Mouse (Mus musculus) hindbrain, embryonic 13.5 days (tissue): ENCODE measurements around the gene Six3. TPM values are rescaled to one million over a fixed set of nuclear protein-coding genes. Genes with fewer than 3 reads are reported as not detected.

ENCODE experiments used
- ATAC-seq: fragments of 200-750 bp; cut with Nextera tagmentation; 2 replicates; pipeline ENCODE4 v1.8.0; 2017; ENCODE audit warnings: moderate TSS enrichment; ENCODE audit not compliant: low FRiP score
- H3K27ac ChIP-seq: fragments of 300-500 bp; sonication (generic); 2 replicates; pipeline ENCODE4 v1.5.1; 2015; ENCODE audit warnings: inconsistent platforms, mild to moderate bottlenecking, moderate library complexity
- H3K27me3 ChIP-seq: fragments of 300-500 bp; sonication (generic); 2 replicates; pipeline ENCODE4 v1.6.1; 2015; ENCODE audit warnings: mild to moderate bottlenecking, inconsistent platforms
- H3K36me3 ChIP-seq: fragments of 300-500 bp; sonication (generic); 2 replicates; pipeline ENCODE4 v1.6.1; 2015; ENCODE audit warnings: mild to moderate bottlenecking, inconsistent platforms
- H3K4me1 ChIP-seq: fragments of 300-500 bp; sonication (generic); replicated peaks from 2 replicates; pipeline ENCODE4 v1.6.1; 2015; ENCODE audit warnings: inconsistent platforms
- H3K4me2 ChIP-seq: fragments of 300-500 bp; sonication (generic); 2 replicates; pipeline ENCODE4 v1.6.1; 2015; ENCODE audit warnings: inconsistent platforms, mild to moderate bottlenecking, moderate library complexity
- H3K4me3 ChIP-seq: fragments of 300-500 bp; sonication (generic); 2 replicates; pipeline ENCODE4 v1.5.1; 2015; ENCODE audit warnings: mild to moderate bottlenecking, inconsistent platforms
- H3K9ac ChIP-seq: fragments of 300-500 bp; sonication (generic); 2 replicates; pipeline ENCODE4 v1.6.1; 2015; ENCODE audit warnings: mild to moderate bottlenecking, inconsistent platforms
- H3K9me3 ChIP-seq: fragments of 300-500 bp; sonication (generic); 2 replicates; pipeline ENCODE4 v1.6.1; 2016; ENCODE audit warnings: inconsistent platforms
- WGBS: fragments of 180-500 bp; shearing (Covaris S2); methylation state at CpG from one replicate; pipeline ENCODE4 v1.1.7; 2015; 5-methylcytosine and 5-hydroxymethylcytosine counted together
- polyA plus RNA-seq: library from polyadenylated mRNA; unstranded; fragments of >200 nt; fragmentation: Nextera tagmentation; extraction: Ambion mirVana; gene quantifications from 2 replicates; pipeline ENCODE4 v1.2.1, GENCODE M21; 2015

Gene Six3
- 0.85 and 0.97 TPM in 2 replicates for polyA plus RNA-seq

DNA sequence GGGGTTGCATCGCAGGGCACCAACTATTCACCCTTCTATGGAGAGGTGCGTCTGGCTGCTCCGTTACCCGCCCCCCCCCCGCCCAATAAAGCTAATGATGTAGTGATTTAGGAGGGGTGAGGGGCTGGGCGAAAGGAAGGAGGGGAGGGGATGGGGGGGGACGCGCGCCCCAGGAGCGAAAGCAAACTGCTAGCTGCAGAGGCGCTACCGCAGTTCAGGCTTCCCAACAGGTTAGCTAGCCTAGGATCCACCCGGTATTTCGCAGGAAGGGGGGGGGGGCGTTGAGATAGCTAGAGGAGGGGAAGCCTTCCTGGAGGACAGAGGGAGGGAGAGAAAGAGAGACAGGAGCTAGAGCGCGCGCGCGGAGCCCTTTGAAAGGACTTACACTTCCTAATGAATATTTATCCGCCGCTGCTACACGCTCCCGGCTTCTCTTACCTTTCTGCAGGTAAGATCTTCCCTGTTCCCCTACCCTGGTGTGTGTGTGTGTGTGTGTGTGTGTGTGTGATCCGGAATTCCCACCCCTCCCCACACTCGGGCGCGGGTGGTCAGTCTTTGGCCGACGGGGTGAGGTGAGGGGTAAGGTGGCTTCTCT, at the start of gene Six3:
Gene Six3, plus strand, starts transcription at position 343 of the 595 bp plus-strand sequence.
- peaks cover 8% of the 10 kb centered on the region for H3K4me1 ChIP-seq
- peaks cover 100% of the 10 kb centered on the region for H3K27me3 ChIP-seq
- ATAC-seq: no peak
- no peak within 1 kb of the TSS for H3K9ac ChIP-seq
- no peaks in the 10 kb centered on the region for H3K36me3 ChIP-seq
- no peaks in the 10 kb centered on the region for H3K9me3 ChIP-seq
- no peak within 1 kb of the TSS for H3K4me2 ChIP-seq
- H3K27ac ChIP-seq: no peak within 1 kb of the TSS
- no peak within 1 kb of the TSS for H3K4me3 ChIP-seq
- under 1% methylated on average over 28 of the region's 30 CpGs for WGBS

DNA sequence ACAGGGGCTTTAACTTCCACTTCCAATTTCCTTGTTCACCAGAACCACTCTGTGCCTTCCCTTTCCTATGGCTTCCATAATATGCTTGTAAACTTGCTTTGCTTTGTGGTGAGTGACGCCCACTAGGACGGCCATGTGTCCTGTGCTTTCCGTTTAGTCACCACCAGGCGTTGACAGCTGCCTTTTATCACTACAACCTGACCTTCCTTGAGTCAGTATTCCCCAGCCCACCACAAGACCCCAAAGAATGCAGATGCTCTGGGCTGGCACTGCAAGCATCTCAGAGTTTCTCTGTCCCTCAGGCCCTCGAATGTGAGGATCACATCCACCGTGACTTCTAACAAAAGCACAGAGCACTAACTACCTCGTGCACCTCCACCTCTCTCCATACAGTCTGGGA, 49.3 kb upstream of the Six3 start:
- Histone ChIP-seq H3K4me2 (no peak overlapping the region), H3K9ac (no peak overlapping the region), H3K27ac (no peak overlapping the region), H3K27me3 (no peaks in the 10 kb centered on the region), H3K9me3 (0 out of 2 replicates have a peak, but pooled peaks cover 5% of the 10 kb centered on the region), H3K36me3 (no peaks in the 10 kb centered on the region), H3K4me1 (0 out of 2 replicates have a peak, but pooled peaks cover 4% of the 10 kb centered on the region), H3K4me3 (no peak overlapping the region)
- 67% methylated on average over 7 of the region's 7 CpGs for WGBS
- ATAC-seq: no peak

DNA sequence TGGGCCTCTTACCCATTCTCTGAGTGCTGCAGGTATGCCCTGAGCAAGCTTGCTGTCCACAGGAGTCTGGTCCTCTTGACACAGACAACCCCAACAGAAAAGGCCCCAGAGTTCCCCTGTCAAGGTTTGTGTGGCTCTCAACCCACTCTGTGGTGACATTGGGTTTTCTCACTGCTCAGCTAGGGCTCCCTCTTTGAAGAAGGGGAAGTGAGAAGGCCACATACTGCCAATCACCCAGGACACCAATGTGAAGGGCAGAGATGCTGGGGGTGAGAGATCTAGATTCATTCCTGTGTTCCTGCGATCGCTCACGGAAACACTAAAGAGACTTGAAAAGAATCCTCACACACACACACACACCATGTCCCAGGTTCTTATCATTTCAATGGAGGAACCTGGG, 39.4 kb upstream of the Six3 start:
- Histone ChIP-seq H3K27ac (no peak overlapping the region), H3K9ac (no peak overlapping the region), H3K4me2 (no peak overlapping the region), H3K9me3 (no peaks in the 10 kb centered on the region), H3K36me3 (no peaks in the 10 kb centered on the region), H3K4me1 (no peaks in the 10 kb centered on the region), H3K27me3 (peaks cover 7% of the 10 kb centered on the region; the same call in 1 of the 2 replicates), H3K4me3 (no peak overlapping the region)
- 90% methylated on average over 3 of the region's 3 CpGs for WGBS
- ATAC-seq: no peak

DNA sequence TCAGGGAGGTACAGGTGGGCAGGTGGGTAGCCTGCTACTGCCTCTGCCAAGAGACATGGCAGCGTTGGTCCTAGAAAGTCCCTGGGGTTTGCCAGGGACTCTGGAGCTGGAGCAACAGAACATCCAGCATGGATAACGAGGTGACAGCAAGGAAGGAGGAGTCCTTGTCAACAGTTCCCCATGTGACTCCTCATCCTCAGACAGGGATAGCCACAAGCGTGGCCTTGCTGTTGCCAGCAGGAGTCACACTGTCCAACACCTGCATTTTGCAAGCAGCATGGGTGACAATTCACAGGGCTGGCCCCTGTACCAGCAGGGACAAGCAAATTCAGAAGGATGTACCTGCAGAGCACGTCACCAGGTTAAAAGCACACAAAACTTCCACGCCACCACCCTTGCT, 35.1 kb upstream of the Six3 start:
- ATAC-seq: no peak
- Histone ChIP-seq H3K4me2 (no peak overlapping the region), H3K27ac (no peak overlapping the region), H3K27me3 (peaks cover 12% of the 10 kb centered on the region; the same call in 1 of the 2 replicates), H3K9me3 (no peaks in the 10 kb centered on the region), H3K9ac (no peak overlapping the region), H3K4me3 (no peak overlapping the region), H3K4me1 (no peaks in the 10 kb centered on the region), H3K36me3 (no peaks in the 10 kb centered on the region)
- WGBS: 73% methylated on average over 5 of the region's 5 CpGs

DNA sequence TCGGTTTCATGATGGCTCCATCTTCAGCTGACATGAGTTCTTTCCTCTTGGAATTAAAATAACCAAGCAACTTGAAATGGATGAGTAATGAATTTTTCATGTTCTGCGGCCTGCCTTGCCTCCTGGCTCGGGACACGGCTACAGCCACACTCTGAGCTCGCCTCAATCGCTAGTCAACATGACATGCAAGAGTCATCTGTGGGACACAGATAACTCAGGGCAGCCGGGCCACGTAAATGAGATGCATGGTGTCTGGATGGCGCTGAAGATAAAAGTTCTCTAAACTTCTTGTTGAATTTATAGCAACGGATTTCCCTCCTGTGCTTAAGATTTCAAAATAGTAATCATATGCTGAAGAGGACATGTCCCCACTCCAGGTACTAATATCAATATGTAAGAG, 34.1 kb upstream of the Six3 start:
- H3K9me3 ChIP-seq: no peaks in the 10 kb centered on the region
- H3K4me3 ChIP-seq: no peak overlapping the region
- no peak overlapping the region for H3K9ac ChIP-seq
- 88% methylated on average over 10 of the region's 10 CpGs for WGBS
- H3K4me1 ChIP-seq: no peaks in the 10 kb centered on the region
- no peak overlapping the region for H3K27ac ChIP-seq
- H3K4me2 ChIP-seq: no peak overlapping the region
- no peak for ATAC-seq
- H3K27me3 ChIP-seq: peaks cover 12% of the 10 kb centered on the region; the same call in 1 of the 2 replicates
- H3K36me3 ChIP-seq: no peaks in the 10 kb centered on the region

DNA sequence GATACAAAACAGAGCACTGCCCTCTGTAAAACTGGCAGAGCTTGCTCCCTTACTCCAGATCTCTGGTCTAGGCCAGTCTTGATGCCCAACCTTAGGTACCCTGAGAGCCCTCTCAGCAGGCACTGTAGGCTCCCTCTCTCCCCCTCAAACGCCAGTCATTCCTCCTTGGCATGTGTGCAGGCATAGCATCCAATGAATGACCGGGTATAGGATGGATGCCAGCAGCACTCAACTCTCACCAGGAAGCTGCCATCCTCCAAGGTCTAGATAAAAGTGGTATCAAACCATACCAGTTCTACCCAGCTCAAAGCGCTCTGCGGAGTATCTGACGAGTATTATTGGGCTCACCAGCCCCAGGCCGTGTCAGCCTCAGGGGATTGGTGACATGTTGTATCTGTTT, 33.2 kb upstream of the Six3 start:
- Histone ChIP-seq H3K36me3 (no peaks in the 10 kb centered on the region), H3K27ac (no peak overlapping the region), H3K4me3 (no peak overlapping the region), H3K9ac (no peak overlapping the region), H3K4me2 (no peak overlapping the region), H3K4me1 (no peaks in the 10 kb centered on the region), H3K27me3 (peaks cover 9% of the 10 kb centered on the region; the same call in 1 of the 2 replicates), H3K9me3 (no peaks in the 10 kb centered on the region)
- 90% methylated on average over 6 of the region's 6 CpGs for WGBS
- no peak for ATAC-seq

DNA sequence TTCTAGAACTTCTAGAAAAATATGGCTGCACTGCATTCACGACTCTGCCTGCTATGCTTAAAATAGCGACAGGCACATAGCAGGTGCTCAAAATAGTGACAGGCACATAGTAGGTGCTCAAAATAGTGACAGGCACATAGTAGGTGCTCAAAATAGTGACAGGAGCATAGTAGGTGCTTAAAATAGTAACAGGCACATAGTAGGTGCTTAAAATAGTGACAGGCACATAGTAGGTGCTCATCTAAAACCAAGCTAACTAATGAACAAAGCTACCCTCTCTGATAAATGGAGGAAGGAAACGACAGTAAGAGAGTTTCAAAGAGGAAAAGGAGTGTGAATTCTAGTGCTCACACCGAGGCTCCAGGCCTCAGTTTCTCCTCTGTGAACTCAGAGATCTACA, 29.2 kb upstream of the Six3 start:
- H3K4me3 ChIP-seq: no peak overlapping the region
- ATAC-seq: no peak
- H3K9ac ChIP-seq: no peak overlapping the region
- 0 out of 2 replicates have a peak, but pooled peaks cover 5% of the 10 kb centered on the region for H3K27me3 ChIP-seq
- H3K27ac ChIP-seq: no peak overlapping the region
- no peaks in the 10 kb centered on the region for H3K9me3 ChIP-seq
- no peak overlapping the region for H3K4me2 ChIP-seq
- H3K4me1 ChIP-seq: no peaks in the 10 kb centered on the region
- WGBS: 89% methylated on average over 4 of the region's 4 CpGs
- no peaks in the 10 kb centered on the region for H3K36me3 ChIP-seq

DNA sequence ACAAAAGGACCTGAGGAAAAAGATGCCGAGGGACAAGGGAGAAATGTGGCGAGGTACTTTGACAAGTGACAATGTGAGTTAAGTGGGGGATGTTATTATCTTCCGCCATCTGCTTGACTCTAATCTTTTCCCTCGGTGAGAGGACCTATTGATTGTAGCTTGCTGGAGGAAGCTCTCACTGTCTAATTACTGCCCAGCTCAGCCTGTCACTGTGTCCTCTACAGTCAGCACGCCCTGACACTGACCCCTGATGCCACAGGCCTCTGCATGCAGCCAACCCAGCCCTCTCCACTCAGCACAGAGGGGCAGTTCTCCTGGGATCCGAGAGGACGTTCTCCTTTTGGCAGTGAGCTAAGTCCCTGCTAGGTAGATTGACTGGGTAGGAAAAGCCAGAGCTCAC, 28.8 kb upstream of the Six3 start:
- H3K4me3 ChIP-seq: no peak overlapping the region
- no peaks in the 10 kb centered on the region for H3K9me3 ChIP-seq
- no peak overlapping the region for H3K9ac ChIP-seq
- H3K4me2 ChIP-seq: no peak overlapping the region
- ATAC-seq: no peak
- H3K27me3 ChIP-seq: 0 out of 2 replicates have a peak, but pooled peaks cover 5% of the 10 kb centered on the region
- no peak overlapping the region for H3K27ac ChIP-seq
- 70% methylated on average over 7 of the region's 7 CpGs for WGBS
- no peaks in the 10 kb centered on the region for H3K4me1 ChIP-seq
- no peaks in the 10 kb centered on the region for H3K36me3 ChIP-seq

DNA sequence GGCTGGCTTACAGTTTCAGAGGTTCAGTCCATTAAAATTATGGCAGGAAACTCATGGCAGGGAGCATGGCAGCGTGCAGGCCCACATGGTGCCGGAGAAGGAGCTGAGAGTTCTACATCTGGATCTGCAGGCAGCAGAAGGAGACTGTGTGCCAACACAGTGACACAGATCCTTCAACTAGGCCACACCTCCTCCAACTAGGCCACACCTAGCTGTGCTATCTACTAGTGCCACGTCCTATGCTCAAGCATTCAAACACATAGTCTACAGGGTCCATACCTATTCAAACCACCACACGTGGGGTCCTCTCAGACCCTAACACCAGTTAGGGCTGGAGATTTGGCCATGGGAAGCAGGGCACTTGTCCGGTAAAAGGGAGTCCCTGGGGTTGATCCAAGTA, 27.6 kb upstream of the Six3 start:
- no peak overlapping the region for H3K9ac ChIP-seq
- no peaks in the 10 kb centered on the region for H3K36me3 ChIP-seq
- H3K27ac ChIP-seq: no peak overlapping the region
- WGBS: 87% methylated on average over 5 of the region's 5 CpGs
- no peaks in the 10 kb centered on the region for H3K4me1 ChIP-seq
- no peaks in the 10 kb centered on the region; the same call in 1 of the 2 replicates for H3K9me3 ChIP-seq
- 0 out of 2 replicates have a peak, but pooled peaks cover 5% of the 10 kb centered on the region for H3K27me3 ChIP-seq
- no peak for ATAC-seq
- H3K4me2 ChIP-seq: no peak overlapping the region
- H3K4me3 ChIP-seq: no peak overlapping the region

DNA sequence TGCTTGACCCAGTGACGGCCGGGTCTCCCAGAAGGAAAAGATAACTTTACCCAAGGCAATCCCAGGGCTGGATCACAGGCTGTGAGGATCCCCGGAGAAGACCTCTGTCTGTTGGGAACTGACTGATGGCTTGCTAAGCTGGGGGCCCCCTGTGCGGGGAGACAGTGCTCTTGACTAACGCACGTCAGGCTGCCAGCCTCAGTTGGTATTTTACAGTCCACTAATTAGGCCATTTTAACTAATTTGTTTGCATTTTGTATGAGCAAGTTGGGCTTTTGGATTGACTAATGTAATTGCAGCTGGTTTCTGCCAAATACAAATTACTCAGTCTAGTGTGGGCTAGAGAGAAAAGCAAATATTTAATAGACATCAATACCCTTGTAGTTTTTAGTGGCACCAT, 21.4 kb upstream of the Six3 start:
- 59% methylated on average over 6 of the region's 6 CpGs for WGBS
- H3K9ac ChIP-seq: no peak overlapping the region

DNA sequence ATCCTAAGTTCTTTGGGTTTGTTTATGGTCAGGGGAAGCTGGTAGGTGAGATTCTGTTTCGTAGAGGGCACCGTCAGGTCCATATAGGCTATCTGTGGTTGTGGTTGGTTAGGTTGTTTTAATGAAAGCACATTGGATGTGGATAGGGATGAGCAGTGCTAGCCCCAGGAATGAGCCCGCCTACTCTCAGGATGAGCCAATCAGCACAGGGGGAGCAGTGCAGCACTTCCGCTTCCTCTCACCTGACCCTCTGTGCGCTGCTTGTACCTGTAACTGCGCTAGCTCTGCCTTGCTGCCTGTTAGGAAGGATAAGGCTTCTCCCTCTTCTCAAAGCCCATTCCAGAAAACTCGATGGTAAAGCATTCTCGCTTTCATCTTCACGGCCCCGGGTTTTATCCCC, 17.6 kb upstream of the Six3 start:
- no peak overlapping the region for H3K4me2 ChIP-seq
- no peak overlapping the region for H3K9ac ChIP-seq
- no peaks in the 10 kb centered on the region; the same call in 1 of the 2 replicates for H3K9me3 ChIP-seq
- H3K27me3 ChIP-seq: peaks cover 48% of the 10 kb centered on the region
- no peaks in the 10 kb centered on the region for H3K36me3 ChIP-seq
- no peak for ATAC-seq
- WGBS: 85% methylated on average over 10 of the region's 10 CpGs
- H3K27ac ChIP-seq: no peak overlapping the region
- no peaks in the 10 kb centered on the region for H3K4me1 ChIP-seq
- H3K4me3 ChIP-seq: no peak overlapping the region

More for the DNA sequence above, 21.4 kb upstream of the Six3 start:
- Histone ChIP-seq H3K4me1 (no peaks in the 10 kb centered on the region), H3K27ac (no peak overlapping the region), H3K4me3 (no peak overlapping the region), H3K9me3 (no peaks in the 10 kb centered on the region; the same call in 1 of the 2 replicates), H3K27me3 (0 out of 2 replicates have a peak, but pooled peaks cover 21% of the 10 kb centered on the region), H3K4me2 (no peak overlapping the region), H3K36me3 (no peaks in the 10 kb centered on the region)
- ATAC-seq: no peak

DNA sequence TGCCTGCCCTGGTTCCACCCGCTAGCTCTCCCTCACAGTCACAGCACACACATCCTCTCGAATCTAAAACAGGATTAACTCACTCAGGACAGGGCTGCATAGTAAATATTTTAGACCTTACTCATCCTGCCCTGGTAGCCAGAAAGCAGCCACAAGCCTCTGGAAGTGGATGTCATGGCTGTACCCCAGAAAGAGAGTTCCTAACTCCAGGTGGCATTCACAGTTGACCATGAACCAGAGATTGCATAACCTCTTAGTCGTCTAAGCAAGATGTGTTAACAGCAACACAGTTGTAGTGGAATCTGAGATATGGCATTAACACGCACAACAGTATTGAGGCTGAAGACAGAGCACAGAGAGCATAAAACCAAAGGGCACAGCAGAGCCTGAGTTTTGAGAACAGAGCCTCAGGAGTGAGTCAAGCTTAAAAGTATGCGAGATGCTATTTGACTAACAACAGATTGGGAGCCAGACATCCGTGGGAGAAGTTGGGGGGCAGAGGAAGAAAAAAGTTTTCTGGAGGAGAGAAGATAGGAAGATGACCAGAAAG, 17.0 kb upstream of the Six3 start:
- 68% methylated on average over 6 of the region's 6 CpGs for WGBS

DNA sequence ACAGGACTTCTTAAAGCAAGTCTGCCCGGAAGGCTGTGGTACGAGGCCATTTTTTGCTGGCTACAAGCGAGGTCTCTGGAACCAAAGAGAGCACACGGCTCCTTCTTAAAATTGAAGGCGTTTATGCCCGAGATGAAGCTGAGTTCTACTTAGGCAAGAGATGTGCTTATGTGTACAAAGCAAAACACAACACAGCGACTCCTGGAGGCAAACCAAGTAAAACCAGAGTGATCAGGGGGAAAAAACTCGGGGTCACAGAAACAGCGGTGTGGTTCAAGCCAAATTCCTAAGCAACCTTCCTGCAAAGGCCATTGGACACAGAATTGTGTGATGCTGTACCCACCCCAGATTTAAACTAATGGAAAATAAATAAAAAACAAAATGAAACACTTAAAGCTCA, 13.9 kb upstream of the Six3 start:
- no peak for ATAC-seq
- 63% methylated on average over 9 of the region's 9 CpGs for WGBS

More for the DNA sequence above, 17.0 kb upstream of the Six3 start:
- no peak for ATAC-seq
- Histone ChIP-seq H3K4me3 (no peak overlapping the region), H3K36me3 (no peaks in the 10 kb centered on the region), H3K9ac (no peak overlapping the region), H3K4me1 (no peaks in the 10 kb centered on the region), H3K9me3 (no peaks in the 10 kb centered on the region), H3K27me3 (peaks cover 53% of the 10 kb centered on the region), H3K27ac (no peak overlapping the region), H3K4me2 (no peak overlapping the region)

More for the DNA sequence above, 13.9 kb upstream of the Six3 start:
- Histone ChIP-seq H3K36me3 (no peaks in the 10 kb centered on the region), H3K9me3 (no peaks in the 10 kb centered on the region), H3K27me3 (peaks cover 71% of the 10 kb centered on the region), H3K27ac (no peak overlapping the region), H3K4me1 (no peaks in the 10 kb centered on the region), H3K4me2 (no peak overlapping the region), H3K4me3 (no peak overlapping the region), H3K9ac (no peak overlapping the region)
